Mouse (Mus musculus): ENCODE measurements around the gene Cacna2d4. TPM values are rescaled to one million over a fixed set of nuclear protein-coding genes. Genes with fewer than 3 reads are reported as not detected.

Cacna2d4 gene
- polyA plus RNA-seq, 1 experiment from 2014 or later = 0.28 TPM

- Histone ChIP-seq H3K4me3 (ENCODE audit: low read depth, low read length) (no peak overlapping the region), H3K4me1 (ENCODE audit: control insufficient read depth, insufficient read depth, low read length) (peaks cover 4% of the 10 kb centered on the region; the same call in 1 of the 2 replicates), H3K27ac (ENCODE audit: low read depth, low read length) (no peak overlapping the region), H3K9me3 (ENCODE audit: control insufficient read depth, low read length) (no peaks in the 10 kb centered on the region), H3K27me3 (ENCODE audit: control insufficient read depth, insufficient read depth, low read length) (peaks cover 30% of the 10 kb centered on the region), H3K36me3 (ENCODE audit: control insufficient read depth, insufficient read depth, low read length) (no peaks in the 10 kb centered on the region), H3K9ac (ENCODE audit: low read length) (no peak overlapping the region), H3K4me2 (ENCODE audit: low read depth) (no peak overlapping the region)
- DNase-seq (ENCODE audit: low spot score) (no peak), ATAC-seq (ENCODE audit: insufficient read depth, low FRiP score, low TSS enrichment) (no peak)
- 43% methylated on average over 3 of the region's 3 CpGs for WGBS
These were observed 97.5 kb downstream of the Cacna2d4 start for GRCm38 (mm10) chr6:119333831-119334230.

DNA sequence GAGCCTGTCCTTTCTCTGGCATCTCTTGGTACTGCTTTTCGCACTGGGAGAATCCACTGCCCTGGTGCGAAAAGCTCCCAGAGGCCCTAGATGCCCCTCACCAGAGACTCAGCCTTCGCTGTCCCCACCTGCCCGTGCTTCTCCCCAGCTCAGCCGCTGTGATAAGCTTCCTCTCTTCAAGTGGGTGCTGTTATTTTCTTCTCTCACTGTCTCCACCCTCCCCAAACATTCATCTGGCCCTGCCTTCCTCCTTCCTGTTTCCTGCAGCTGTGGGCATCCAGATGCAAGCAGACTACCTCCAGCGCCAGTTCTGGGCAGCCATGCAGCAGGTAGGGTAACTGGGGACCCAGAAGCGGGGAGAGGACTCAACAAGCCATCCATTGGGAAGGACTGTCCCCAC lies 99.8 kb downstream of the Cacna2d4 start:
- ATAC-seq (ENCODE audit: insufficient read depth, low FRiP score, low TSS enrichment) = no peak
- no peaks in the 10 kb centered on the region for H3K36me3 ChIP-seq (ENCODE audit: control insufficient read depth, insufficient read depth, low read length)
- H3K9ac ChIP-seq (ENCODE audit: low read length) = no peak overlapping the region
- H3K4me2 ChIP-seq (ENCODE audit: low read depth) = no peak overlapping the region
- no peak for DNase-seq (ENCODE audit: low spot score)
- peaks cover 8% of the 10 kb centered on the region for H3K27me3 ChIP-seq (ENCODE audit: control insufficient read depth, insufficient read depth, low read length)
- no peaks in the 10 kb centered on the region for H3K9me3 ChIP-seq (ENCODE audit: control insufficient read depth, low read length)
- H3K4me1 ChIP-seq (ENCODE audit: control insufficient read depth, insufficient read depth, low read length) = no peaks in the 10 kb centered on the region; the same call in 1 of the 2 replicates
- WGBS = 88% methylated on average over 7 of the region's 7 CpGs
- H3K27ac ChIP-seq (ENCODE audit: low read depth, low read length) = no peak overlapping the region
- H3K4me3 ChIP-seq (ENCODE audit: low read depth, low read length) = no peak overlapping the region

DNA sequence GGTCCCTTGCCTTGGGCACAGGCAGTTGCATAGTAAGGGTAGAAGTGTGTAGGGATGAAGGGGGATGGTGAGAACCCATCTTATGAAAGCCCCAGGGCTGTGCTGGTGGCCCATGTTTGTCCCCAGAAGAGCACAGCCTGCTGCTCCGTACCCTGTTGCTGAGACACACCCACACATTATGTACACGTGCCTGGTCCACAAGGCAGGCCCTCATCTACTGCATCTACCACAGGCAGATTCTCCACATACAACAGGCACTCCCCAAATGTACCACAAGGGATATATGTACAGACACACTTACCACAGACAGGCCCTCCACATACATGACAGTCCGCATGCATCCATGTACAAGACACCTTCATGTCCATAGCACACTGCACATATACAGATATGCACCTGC lies 101.0 kb downstream of the Cacna2d4 start:
- ATAC-seq (ENCODE audit: insufficient read depth, low FRiP score, low TSS enrichment) = no peak
- H3K9me3 ChIP-seq (ENCODE audit: control insufficient read depth, low read length) = no peaks in the 10 kb centered on the region
- no peak overlapping the region for H3K4me2 ChIP-seq (ENCODE audit: low read depth)
- no peak for DNase-seq (ENCODE audit: low spot score)
- no peak overlapping the region for H3K4me3 ChIP-seq (ENCODE audit: low read depth, low read length)
- no peaks in the 10 kb centered on the region; the same call in 1 of the 2 replicates for H3K4me1 ChIP-seq (ENCODE audit: control insufficient read depth, insufficient read depth, low read length)
- H3K9ac ChIP-seq (ENCODE audit: low read length) = no peak overlapping the region
- H3K36me3 ChIP-seq (ENCODE audit: control insufficient read depth, insufficient read depth, low read length) = no peaks in the 10 kb centered on the region
- WGBS = 76% methylated on average over 3 of the region's 3 CpGs
- no peaks in the 10 kb centered on the region; the same call in 1 of the 2 replicates for H3K27me3 ChIP-seq (ENCODE audit: control insufficient read depth, insufficient read depth, low read length)
- no peak overlapping the region for H3K27ac ChIP-seq (ENCODE audit: low read depth, low read length)

- Histone ChIP-seq H3K36me3 (ENCODE audit: control insufficient read depth, insufficient read depth, low read length) (no peaks in the 10 kb centered on the region), H3K4me1 (ENCODE audit: control insufficient read depth, insufficient read depth, low read length) (no peaks in the 10 kb centered on the region; the same call in 1 of the 2 replicates), H3K9ac (ENCODE audit: low read length) (no peak overlapping the region), H3K4me3 (ENCODE audit: low read depth, low read length) (no peak overlapping the region), H3K9me3 (ENCODE audit: control insufficient read depth, low read length) (no peaks in the 10 kb centered on the region), H3K27me3 (ENCODE audit: control insufficient read depth, insufficient read depth, low read length) (no peaks in the 10 kb centered on the region), H3K27ac (ENCODE audit: low read depth, low read length) (no peak overlapping the region), H3K4me2 (ENCODE audit: low read depth) (no peak overlapping the region)
- ATAC-seq (ENCODE audit: insufficient read depth, low FRiP score, low TSS enrichment) (no peak), DNase-seq (ENCODE audit: low spot score) (no peak)
- WGBS = 42% methylated on average over 11 of the region's 11 CpGs
These were observed 102.0 kb downstream of the Cacna2d4 start for GRCm38 (mm10) chr6:119338121-119338912.

GRCm38 (mm10) chr6:119341409-119341808 lies 105.1 kb downstream of the Cacna2d4 start:
- H3K36me3 ChIP-seq (ENCODE audit: control insufficient read depth, insufficient read depth, low read length) = no peaks in the 10 kb centered on the region
- H3K9ac ChIP-seq (ENCODE audit: low read length) = no peak overlapping the region
- H3K4me3 ChIP-seq (ENCODE audit: low read depth, low read length) = no peak overlapping the region
- no peaks in the 10 kb centered on the region for H3K4me1 ChIP-seq (ENCODE audit: control insufficient read depth, insufficient read depth, low read length)
- no peaks in the 10 kb centered on the region for H3K9me3 ChIP-seq (ENCODE audit: control insufficient read depth, low read length)
- no peak for DNase-seq (ENCODE audit: low spot score)
- H3K4me2 ChIP-seq (ENCODE audit: low read depth) = no peak overlapping the region
- H3K27ac ChIP-seq (ENCODE audit: low read depth, low read length) = no peak overlapping the region
- H3K27me3 ChIP-seq (ENCODE audit: control insufficient read depth, insufficient read depth, low read length) = no peaks in the 10 kb centered on the region
- ATAC-seq (ENCODE audit: insufficient read depth, low FRiP score, low TSS enrichment) = peak; percentile 81; the same call in 1 of the 2 replicates

- ATAC-seq (ENCODE audit: insufficient read depth, low FRiP score, low TSS enrichment) (no peak), DNase-seq (ENCODE audit: low spot score) (no peak)
- H3K4me2 ChIP-seq (ENCODE audit: low read depth) = no peak overlapping the region
- no peak overlapping the region for H3K27ac ChIP-seq (ENCODE audit: low read depth, low read length)
- no peaks in the 10 kb centered on the region for H3K27me3 ChIP-seq (ENCODE audit: control insufficient read depth, insufficient read depth, low read length)
- 72% methylated on average over 10 of the region's 10 CpGs for WGBS
- no peaks in the 10 kb centered on the region for H3K36me3 ChIP-seq (ENCODE audit: control insufficient read depth, insufficient read depth, low read length)
- H3K4me1 ChIP-seq (ENCODE audit: control insufficient read depth, insufficient read depth, low read length) = no peaks in the 10 kb centered on the region
- no peak overlapping the region for H3K4me3 ChIP-seq (ENCODE audit: low read depth, low read length)
- H3K9me3 ChIP-seq (ENCODE audit: control insufficient read depth, low read length) = no peaks in the 10 kb centered on the region
- no peak overlapping the region for H3K9ac ChIP-seq (ENCODE audit: low read length)
These were observed 109.9 kb downstream of the Cacna2d4 start for GRCm38 (mm10) chr6:119346257-119346656.

DNA sequence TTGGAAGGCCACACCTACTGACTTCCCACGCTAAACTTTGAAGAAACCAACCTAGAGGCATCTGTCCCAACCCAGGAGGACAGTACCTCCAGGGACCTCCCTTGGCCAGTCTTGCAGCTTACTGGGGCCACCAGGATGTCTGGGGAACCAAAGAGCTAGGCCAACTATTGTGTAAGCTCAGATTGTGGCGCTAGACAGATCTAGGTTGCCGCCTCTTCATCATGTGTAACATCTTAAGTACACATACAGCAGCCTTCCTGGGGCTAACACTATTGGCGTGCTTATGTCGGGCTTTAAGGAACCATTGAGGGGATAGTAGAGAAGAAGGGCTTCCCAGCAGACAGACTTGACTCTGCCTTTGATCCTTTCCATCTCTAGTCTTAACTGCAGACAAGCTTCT lies 111.5 kb downstream of the Cacna2d4 start:
- Histone ChIP-seq H3K4me2 (ENCODE audit: low read depth) (no peak overlapping the region), H3K4me3 (ENCODE audit: low read depth, low read length) (no peak overlapping the region), H3K27ac (ENCODE audit: low read depth, low read length) (no peak overlapping the region), H3K27me3 (ENCODE audit: control insufficient read depth, insufficient read depth, low read length) (no peaks in the 10 kb centered on the region), H3K9ac (ENCODE audit: low read length) (no peak overlapping the region), H3K4me1 (ENCODE audit: control insufficient read depth, insufficient read depth, low read length) (no peaks in the 10 kb centered on the region), H3K36me3 (ENCODE audit: control insufficient read depth, insufficient read depth, low read length) (no peaks in the 10 kb centered on the region), H3K9me3 (ENCODE audit: control insufficient read depth, low read length) (no peaks in the 10 kb centered on the region)
- no peak for DNase-seq (ENCODE audit: low spot score)
- ATAC-seq (ENCODE audit: insufficient read depth, low FRiP score, low TSS enrichment) = no peak
- WGBS = 71% methylated on average over 5 of the region's 5 CpGs

- Histone ChIP-seq H3K36me3 (ENCODE audit: control insufficient read depth, insufficient read depth, low read length) (no peaks in the 10 kb centered on the region), H3K4me2 (ENCODE audit: low read depth) (no peak overlapping the region), H3K9ac (ENCODE audit: low read length) (no peak overlapping the region), H3K27ac (ENCODE audit: low read depth, low read length) (no peak overlapping the region), H3K4me1 (ENCODE audit: control insufficient read depth, insufficient read depth, low read length) (no peaks in the 10 kb centered on the region), H3K27me3 (ENCODE audit: control insufficient read depth, insufficient read depth, low read length) (no peaks in the 10 kb centered on the region), H3K9me3 (ENCODE audit: control insufficient read depth, low read length) (no peaks in the 10 kb centered on the region), H3K4me3 (ENCODE audit: low read depth, low read length) (no peak overlapping the region)
- 5% methylated on average over 1 of the region's 1 CpGs for WGBS
- no peak for ATAC-seq (ENCODE audit: insufficient read depth, low FRiP score, low TSS enrichment)
- DNase-seq (ENCODE audit: low spot score) = peak; percentile 87
These were observed 111.9 kb downstream of the Cacna2d4 start for GRCm38 (mm10) chr6:119348234-119348633.

GRCm38 (mm10) chr6:119350703-119351198 lies 114.4 kb downstream of the Cacna2d4 start:
- Histone ChIP-seq H3K9me3 (ENCODE audit: control insufficient read depth, low read length) (no peaks in the 10 kb centered on the region), H3K4me1 (ENCODE audit: control insufficient read depth, insufficient read depth, low read length) (no peaks in the 10 kb centered on the region), H3K4me2 (ENCODE audit: low read depth) (no peak overlapping the region), H3K36me3 (ENCODE audit: control insufficient read depth, insufficient read depth, low read length) (peaks cover 2% of the 10 kb centered on the region), H3K9ac (ENCODE audit: low read length) (no peak overlapping the region), H3K27ac (ENCODE audit: low read depth, low read length) (no peak overlapping the region), H3K27me3 (ENCODE audit: control insufficient read depth, insufficient read depth, low read length) (no peaks in the 10 kb centered on the region), H3K4me3 (ENCODE audit: low read depth, low read length) (no peak overlapping the region)
- DNase-seq (ENCODE audit: low spot score) (no peak), ATAC-seq (ENCODE audit: insufficient read depth, low FRiP score, low TSS enrichment) (no peak)
- 89% methylated on average over 9 of the region's 9 CpGs for WGBS
